Mouse (Mus musculus): ENCODE measurements around the gene Gm14412.
"Not testable (repeated sequence)": the region's sequence is repeated elsewhere in the genome, so short reads cannot be mapped to it uniquely, and the experiment has no call there.

DNA sequence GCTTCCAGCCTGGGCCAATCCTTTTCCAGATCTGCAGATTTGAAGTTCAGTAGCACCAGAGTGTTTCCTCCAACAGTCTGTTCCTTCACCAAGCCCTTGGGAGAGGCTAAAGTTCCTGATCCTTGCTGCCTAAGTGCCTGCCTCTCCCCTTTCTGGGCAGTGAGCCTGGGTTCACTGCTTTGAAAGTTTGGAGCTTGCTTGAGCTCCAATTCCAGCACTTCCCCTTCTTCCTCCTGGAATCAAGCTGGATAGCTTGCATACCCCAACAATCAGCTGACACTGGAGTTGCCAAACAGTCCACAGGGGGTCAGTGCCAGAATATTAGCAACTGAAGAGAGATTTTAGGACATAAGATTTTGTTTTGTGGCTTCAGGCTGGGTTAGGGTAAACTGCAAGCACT, 2.7 kb downstream of the Gm14412 start:
- TF ChIP-seq CTCF (IDR thresholded peaks at IDR 0.05; ENCODE audit: low read depth, low read length); POLR2A (IDR thresholded peaks at IDR 0.05; ENCODE audit: borderline replicate concordance, low read depth, low read length): not testable (repeated sequence)
